Mouse (Mus musculus): ENCODE results near the gene Pyy.

Pyy gene

DNA sequence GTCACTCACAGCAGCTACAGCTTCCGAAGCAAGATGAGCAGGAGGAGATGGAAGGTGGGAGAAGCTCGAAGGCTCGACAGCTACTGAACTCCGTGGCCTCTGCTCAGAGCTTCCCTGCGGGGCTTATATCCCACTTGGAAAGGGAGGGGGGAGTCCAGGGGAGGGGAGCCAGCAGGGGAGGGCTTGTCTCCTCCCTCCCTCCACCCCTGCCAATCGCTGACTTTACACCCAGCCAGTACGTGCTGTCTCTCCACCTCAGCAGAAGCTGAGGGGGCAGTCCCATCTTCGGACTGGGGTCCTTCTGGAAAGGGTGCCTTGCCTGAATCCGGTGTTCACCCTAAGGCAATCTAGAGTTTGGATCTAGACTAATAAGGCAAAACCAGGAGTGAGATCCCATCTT, at the start of gene Pyy:
TSS of gene Pyy (minus strand) at position 101 of the 400 bp plus-strand sequence.
- DNase-seq (ENCODE audit: low read depth) = no peak

DNA sequence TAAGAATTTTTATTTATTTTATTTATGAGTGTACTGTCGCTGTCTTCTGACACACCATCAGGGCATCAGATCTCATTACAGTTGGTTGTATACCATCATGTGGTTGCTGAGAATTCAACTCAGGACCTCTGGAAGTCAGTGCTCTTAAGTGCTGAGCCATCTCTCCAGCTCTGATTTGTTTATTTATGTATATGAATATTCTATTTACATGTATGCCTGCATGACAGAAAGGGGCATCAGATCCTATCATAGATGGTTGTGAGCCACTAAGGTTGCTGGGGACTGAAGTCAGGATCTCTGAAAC, 49.1 kb upstream of the Pyy start:
- DNase-seq (ENCODE audit: low read depth) = no peak

DNA sequence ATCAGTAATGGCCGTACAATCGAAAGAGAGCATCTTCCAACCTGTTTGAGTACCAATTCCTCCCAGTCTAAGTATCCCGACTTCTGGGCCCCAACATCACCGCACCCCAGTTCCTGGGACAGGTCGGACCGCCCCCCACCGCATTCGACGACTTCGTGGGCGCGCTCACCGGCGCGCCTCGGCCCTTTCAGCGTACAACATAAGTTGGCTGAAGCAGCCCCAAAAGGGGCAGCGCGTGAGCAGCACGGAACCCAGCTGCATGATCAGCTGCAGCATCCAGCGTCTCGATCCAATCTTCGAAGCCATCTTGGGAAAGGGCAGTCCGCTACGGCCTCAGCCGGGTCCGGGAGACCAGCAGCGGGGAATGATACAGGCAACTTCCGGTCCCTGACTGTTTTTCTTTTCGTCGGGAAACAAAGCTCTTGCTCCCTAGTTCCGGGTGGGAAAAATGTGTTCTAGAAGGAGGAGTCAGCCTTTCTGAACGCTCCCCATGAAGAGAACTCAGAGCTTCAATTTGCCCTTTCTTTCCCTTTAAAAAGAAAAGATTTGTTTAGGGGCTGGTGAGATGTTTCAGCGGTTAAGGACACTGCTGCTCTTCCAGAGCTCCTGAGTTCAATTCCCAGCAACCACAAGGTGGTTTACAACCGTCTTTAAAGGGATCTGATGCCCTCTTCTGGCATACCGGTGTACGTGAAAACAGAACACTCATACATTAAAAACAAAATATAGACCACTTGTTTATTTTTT, 48.6 kb upstream of the Pyy start, which contains the start of gene Tmem101:
TSS of gene Tmem101 (minus strand) at position 366 of the 747 bp plus-strand sequence.
- DNase-seq (ENCODE audit: low read depth) = peak; percentile 92

GRCm38 (mm10) chr11:102147213-102147989, 39.8 kb upstream of the Pyy start:
- no peak for DNase-seq (ENCODE audit: low read depth)

DNA sequence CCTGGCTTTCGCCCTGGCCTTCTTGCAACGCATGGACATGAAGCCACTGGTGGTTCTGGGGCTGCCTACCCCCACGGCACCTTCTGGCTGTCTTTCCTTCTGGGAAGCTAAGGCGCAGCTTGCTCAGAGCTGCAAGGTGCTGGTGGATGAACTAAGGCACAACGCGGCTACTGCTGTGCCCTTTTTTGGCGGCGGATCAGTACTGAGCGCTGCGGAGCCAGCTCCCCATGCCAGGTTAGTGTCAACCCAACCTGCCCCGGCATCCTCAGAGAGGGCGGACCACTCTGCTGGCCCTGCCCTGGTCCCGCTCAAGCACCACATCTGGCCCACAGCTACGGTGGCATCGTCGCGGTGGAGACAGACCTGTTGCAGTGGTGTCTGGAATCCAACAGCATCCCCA, 38.9 kb upstream of the Pyy start:
- no peak for DNase-seq (ENCODE audit: low read depth)

GRCm38 (mm10) chr11:102146005-102146404, 38.4 kb upstream of the Pyy start:
- DNase-seq (ENCODE audit: low read depth) = no peak

- DNase-seq (ENCODE audit: low read depth) = no peak
These were observed 37.9 kb upstream of the Pyy start, which contains the start of gene Nags for GRCm38 (mm10) chr11:102145471-102146001. Gene Nags, plus strand, starts transcription at chr11:102145513.

DNA sequence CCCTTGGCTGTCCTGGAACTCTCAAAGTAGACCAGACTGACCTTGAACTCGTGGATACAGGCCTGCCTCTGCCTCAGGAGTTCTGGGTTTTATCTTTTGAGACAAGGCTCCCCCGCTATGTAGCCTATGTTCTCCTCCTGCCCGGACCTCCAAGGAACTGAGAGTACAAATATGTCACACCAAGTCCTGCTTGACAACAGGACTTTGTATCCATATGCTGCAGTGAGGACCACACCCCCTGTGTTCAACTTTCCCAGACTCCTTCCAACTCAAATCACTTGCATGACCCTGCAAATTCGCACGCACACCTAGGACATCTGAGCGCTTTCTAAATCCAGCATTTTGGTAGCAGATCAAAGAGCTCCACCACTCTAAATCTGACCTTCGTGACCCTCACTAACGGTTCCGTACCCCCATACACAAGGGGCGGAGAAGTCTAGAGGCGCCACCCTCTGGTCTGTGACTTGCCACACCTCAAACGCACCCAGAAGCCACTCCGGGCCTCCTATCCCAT, 37.4 kb upstream of the Pyy start:
- DNase-seq (ENCODE audit: low read depth) = peak; percentile 32

DNA sequence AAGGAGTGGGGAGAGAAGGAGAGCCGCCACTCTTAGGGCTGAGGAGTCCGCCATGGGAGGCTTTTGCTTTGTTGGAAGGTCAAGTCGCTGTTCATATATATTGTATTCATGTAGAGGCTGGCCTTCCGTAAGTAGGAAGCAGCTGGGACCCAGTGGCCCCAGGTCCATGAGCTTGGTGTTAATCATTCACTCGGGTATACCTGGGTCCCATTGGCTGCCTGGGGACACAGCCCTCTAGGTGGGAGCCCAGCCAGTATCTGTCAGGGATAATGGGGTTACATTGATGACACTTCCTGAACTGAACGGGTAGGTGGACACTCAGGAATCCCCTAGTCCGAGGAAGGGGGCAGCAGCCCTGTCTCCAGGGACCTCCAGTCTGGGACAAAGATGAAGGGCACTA, 34.7 kb upstream of the Pyy start:
- no peak for DNase-seq (ENCODE audit: low read depth)

- peak; percentile 73 for DNase-seq (ENCODE audit: low read depth)
These were observed 32.9 kb upstream of the Pyy start for GRCm38 (mm10) chr11:102140508-102140907.

GRCm38 (mm10) chr11:102138447-102138740, 30.8 kb upstream of the Pyy start:
- DNase-seq (ENCODE audit: low read depth) = no peak

- DNase-seq (ENCODE audit: low read depth) = no peak
These were observed 30.2 kb upstream of the Pyy start for GRCm38 (mm10) chr11:102137625-102138446.

GRCm38 (mm10) chr11:102134516-102134915, 26.9 kb upstream of the Pyy start:
- DNase-seq (ENCODE audit: low read depth) = no peak

DNA sequence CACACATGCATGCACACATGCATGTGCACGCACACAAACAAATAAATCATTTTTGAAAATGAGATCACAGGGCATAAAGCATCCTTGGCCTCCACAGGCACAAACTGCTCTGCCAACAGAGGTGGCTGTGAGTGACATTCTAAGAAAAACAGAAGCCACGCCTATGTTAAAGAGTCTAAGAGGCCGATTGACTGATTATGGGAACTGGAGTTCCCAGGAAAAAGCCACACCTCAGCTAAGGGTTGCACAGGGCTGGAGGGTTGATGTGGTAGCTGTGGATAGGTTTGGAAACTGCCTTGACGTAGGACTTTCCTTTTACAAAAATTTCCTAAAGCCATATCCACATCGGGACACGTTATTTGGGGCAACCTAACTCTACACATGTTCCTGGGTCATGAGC, 9.8 kb upstream of the Pyy start:
- peak; percentile 63 for DNase-seq (ENCODE audit: low read depth)

DNA sequence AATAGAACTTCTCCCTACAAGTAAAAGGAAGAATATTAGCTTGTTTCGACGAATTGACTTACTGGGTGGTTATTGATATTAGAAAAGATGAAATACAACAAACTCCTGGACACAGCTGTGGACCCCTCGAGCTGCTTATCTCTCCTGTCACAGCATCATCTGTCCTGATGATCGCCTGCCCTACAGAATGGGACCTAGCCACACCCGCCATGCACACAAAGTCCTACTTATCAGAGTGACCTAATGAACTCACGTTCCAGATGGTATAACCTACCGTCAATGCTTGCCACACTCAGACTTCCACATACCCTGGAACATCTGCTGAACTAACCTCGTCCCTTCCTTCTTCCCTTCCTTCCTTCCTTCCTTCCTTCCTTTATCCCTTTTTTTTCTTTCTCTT, 8.6 kb upstream of the Pyy start:
- peak; percentile 29 for DNase-seq (ENCODE audit: low read depth)

GRCm38 (mm10) chr11:102111576-102111975, 3.9 kb upstream of the Pyy start:
- no peak for DNase-seq (ENCODE audit: low read depth)

DNA sequence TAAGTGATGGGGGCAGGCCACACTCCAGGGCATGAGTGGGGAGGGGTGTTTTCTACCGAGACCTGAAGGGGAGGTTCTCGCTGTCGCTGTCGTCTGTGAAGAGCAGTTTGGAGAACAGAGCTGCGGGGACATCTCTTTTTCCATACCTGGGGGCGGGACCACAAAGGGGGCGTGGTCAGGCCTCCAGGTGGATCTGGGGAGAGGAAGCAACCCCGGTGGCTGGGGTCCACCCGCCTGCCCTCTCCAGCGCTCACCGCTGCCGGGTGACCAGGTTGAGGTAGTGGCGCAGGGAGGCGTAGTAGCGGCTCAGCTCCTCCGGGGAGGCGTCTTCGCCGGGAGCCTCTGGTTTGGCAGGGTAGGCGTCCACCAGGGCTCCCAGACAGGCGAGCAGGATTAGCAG, 721 bp downstream of the Pyy start:
- DNase-seq (ENCODE audit: low read depth) = no peak

DNA sequence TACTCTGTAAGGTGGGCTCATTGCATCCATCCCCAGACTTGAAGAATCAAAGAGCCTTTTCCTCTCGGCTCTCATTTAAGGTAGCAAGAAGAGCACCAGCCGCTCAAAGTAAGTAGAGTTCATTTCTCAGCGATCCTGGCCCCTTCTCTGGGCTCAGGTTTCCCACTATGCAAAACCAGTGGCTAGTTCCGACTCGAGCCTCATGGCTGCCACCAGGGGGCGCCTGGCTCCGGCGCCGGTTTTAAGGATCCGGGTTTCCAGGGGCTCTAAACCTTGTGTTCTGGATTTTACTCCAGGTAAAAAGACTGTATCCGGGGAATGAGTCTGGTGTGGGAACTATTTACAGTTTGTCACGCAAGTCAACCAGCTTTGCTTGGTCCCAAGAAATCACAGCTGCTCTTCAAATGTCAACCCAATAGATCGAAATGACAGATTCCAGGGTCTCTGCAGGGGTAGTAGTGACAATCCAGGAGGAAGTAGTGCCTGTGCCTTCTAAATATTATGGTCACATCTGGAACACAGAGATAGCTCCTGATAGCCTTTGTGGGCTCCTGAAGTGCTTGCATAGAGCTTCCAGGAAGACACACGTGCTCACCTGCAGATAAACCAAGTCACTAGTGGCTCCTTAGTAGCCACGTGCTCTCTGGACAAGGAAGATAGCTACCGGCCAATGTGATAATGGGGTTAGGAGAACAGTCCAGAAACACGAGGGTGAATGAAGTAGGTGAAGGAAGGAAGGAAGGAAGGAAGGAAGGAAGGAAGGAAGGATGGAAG, 5.0 kb downstream of the Pyy start:
- no peak for DNase-seq (ENCODE audit: low read depth)

- DNase-seq (ENCODE audit: low read depth) = no peak
These were observed 6.4 kb downstream of the Pyy start, which contains the start of gene Ppy for GRCm38 (mm10) chr11:102101219-102101618. Gene Ppy, minus strand, starts transcription at chr11:102101319.

DNA sequence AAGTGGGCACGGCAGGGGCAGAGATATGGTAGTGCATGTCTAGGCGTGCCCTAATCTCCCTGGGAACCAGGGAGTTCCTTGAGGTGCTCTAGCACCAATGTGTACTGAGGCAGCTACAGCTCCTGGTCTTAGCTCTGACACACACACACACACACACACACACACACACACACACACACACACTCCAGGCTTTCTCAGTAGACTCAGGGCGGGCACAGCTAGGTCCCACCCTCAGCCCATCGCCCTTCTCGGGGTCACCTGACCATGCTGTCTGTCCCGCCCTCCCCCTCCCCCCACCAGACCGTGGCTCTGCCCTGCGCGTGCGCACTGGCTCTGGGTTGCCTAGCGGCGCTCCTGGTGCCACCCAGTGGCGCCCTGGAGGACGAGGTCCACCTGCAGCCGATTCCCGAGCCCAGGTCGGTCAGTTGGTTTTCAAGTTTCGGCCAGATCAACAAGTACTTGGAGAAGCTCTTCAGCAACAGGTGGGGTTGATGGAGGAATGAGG, 10.7 kb downstream of the Pyy start:
- DNase-seq (ENCODE audit: low read depth) = peak; percentile 87

- DNase-seq (ENCODE audit: low read depth) = no peak
These were observed 11.2 kb downstream of the Pyy start for GRCm38 (mm10) chr11:102096446-102096845.

All from c-Kit-positive CD71-positive TER-119-negative erythroid progenitor cells, embryonic 14.5 days (primary cell).